Mouse (Mus musculus) C2C12 (cell line): ENCODE measurements around the gene Gcdh.

Experiments
- CEBPB ChIP-seq: IDR thresholded peaks from one replicate; pipeline ENCODE4 v1.6.1; 2011; ENCODE audit warnings: low read depth, mild to moderate bottlenecking, control low read depth, moderate library complexity
- CTCF ChIP-seq: IDR thresholded peaks from one replicate; pipeline ENCODE4 v1.5.1; 2011; ENCODE audit not compliant: control insufficient read depth, insufficient read depth, insufficient read length
- FOSL1 ChIP-seq: IDR thresholded peaks from one replicate; pipeline ENCODE4 v1.8.0; 2011; ENCODE audit warnings: mild to moderate bottlenecking, low read length; ENCODE audit not compliant: poor library complexity, insufficient read depth, severe bottlenecking
- MAX ChIP-seq: IDR thresholded peaks from one replicate; pipeline ENCODE4 v1.6.1; 2011; ENCODE audit warnings: mild to moderate bottlenecking, control low read depth
- MYOD1 ChIP-seq: IDR thresholded peaks from one replicate; pipeline ENCODE4 v1.6.1; 2011; ENCODE audit warnings: low read depth; ENCODE audit not compliant: control insufficient read depth, insufficient read length
- MYOG ChIP-seq: IDR thresholded peaks from one replicate; pipeline ENCODE4 v1.6.1; 2011; ENCODE audit not compliant: control insufficient read depth, insufficient read length; ENCODE audit errors: extremely low read depth
- USF1 ChIP-seq: IDR thresholded peaks from one replicate; pipeline ENCODE4 v1.6.1; 2011; ENCODE audit warnings: low read depth, mild to moderate bottlenecking, control low read depth, moderate library complexity

DNA sequence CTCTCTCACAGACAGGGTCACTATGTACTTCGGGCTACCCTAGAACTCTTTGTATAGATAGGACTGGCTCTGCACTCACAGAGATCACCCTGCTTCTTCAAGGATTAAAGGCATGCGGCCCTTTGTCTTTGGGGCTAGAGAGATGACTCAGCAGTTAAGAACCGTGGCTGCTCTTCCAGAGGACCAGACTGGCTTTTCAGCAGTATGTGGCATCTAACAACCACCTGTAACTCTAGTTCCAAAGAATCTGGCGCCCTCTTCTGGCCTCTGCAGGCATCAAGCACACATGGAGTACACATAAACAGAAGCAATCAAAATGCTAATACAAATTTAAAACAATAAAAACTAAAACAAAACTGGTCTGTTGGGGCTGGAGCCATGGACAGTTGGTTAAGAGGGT is 20.2 kb upstream of the Gcdh start:
- TF ChIP-seq CTCF (no peak), USF1 (no peak), MAX (no peak), MYOD1 (no peak), MYOG (no peak), FOSL1 (no peak), CEBPB (no peak)
